In the genomic region with DNA sequence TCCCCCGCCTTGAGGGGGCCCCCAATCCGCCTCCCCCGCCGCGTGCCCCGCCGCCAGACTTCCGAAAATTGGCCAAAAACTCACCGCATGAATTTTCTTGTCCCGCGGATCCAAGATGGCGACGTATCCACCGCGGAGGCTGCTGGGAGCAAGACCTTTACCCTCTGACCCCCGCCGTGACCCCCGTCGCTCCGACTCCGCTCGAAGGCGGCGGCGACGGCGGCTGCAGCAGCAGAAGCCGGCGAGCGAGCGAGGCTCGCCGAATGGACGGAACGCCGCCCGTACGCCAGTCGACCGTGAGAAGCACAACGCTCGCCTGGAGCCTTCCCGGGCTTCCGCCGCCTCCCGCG, we compare ENCODE assay signal across 8 mouse cellular contexts. TPM values are rescaled to one million over a fixed set of nuclear protein-coding genes. Genes with fewer than 3 reads are reported as not detected.
DNase-seq lines count a peak whose midpoint lies in the region; ATAC-seq and TF ChIP-seq lines count a peak whose summit lies in the region.

A gene (minus strand): TSS at position 143 of the 350 bp plus-strand sequence.

- peak; percentile 83; the same call in 1 of the 2 replicates for ATAC-seq in forebrain, embryonic 12.5 days (ENCODE audit: low FRiP score)
- peak; percentile 94 for ATAC-seq in heart, postnatal 0 days (ENCODE audit: insufficient read depth, low read depth)
- peak; percentile 86 for ATAC-seq in liver, embryonic 16.5 days (ENCODE audit: low read depth)
- peak; percentile 86 for ATAC-seq in neural tube, embryonic 13.5 days (ENCODE audit: low read depth)

- H3K9me3 ChIP-seq in CH12.LX (replicated peaks; ENCODE audit: low read length): no peaks in the 10 kb centered on the region
- H3K9me3 ChIP-seq in forebrain, embryonic 12.5 days: no peaks in the 10 kb centered on the region
- H3K9me3 ChIP-seq in heart, postnatal 0 days (replicated peaks; ENCODE audit: control insufficient read depth, low read length): no peaks in the 10 kb centered on the region
- no peaks in the 10 kb centered on the region for H3K9me3 ChIP-seq in liver, embryonic 16.5 days (replicated peaks; ENCODE audit: control insufficient read depth, low read length)
- no peaks in the 10 kb centered on the region for H3K9me3 ChIP-seq in neural tube, embryonic 13.5 days

- H3K4me1 ChIP-seq in CH12.LX (ENCODE audit: control insufficient read depth in 1 of 2, insufficient read depth in 2 of 2): peaks cover 0 to 23% of the 10 kb centered on the region in 2 experiments; a peak in 2 of 4 replicates
- peaks cover 14% of the 10 kb centered on the region for H3K4me1 ChIP-seq in forebrain, embryonic 12.5 days
- H3K4me1 ChIP-seq in heart, postnatal 0 days (ENCODE audit: control insufficient read depth, insufficient read depth): no peaks in the 10 kb centered on the region
- H3K4me1 ChIP-seq in liver, embryonic 16.5 days (ENCODE audit: control insufficient read depth, low read depth, low read length): peaks cover 5% of the 10 kb centered on the region
- H3K4me1 ChIP-seq in neural tube, embryonic 13.5 days (replicated peaks): peaks cover 34% of the 10 kb centered on the region
- H3K4me1 ChIP-seq in testis, adult 2 months (ENCODE audit: control insufficient read depth, insufficient read depth, low read length): peaks cover 2% of the 10 kb centered on the region; the same call in 1 of the 2 replicates

- TF ChIP-seq EP300 in CH12.LX (IDR thresholded peaks at IDR 0.05; ENCODE audit: low read length): no peak
- 0 out of 2 replicates have a peak, but pooled peaks have one; percentile 45 for TF ChIP-seq EP300 in heart, postnatal 0 days (IDR thresholded peaks at IDR 0.05; ENCODE audit: low read depth)

- TF ChIP-seq RAD21 in CH12.LX (IDR thresholded peaks at IDR 0.05; ENCODE audit: low read depth, low read length): no peak

- peak within 1 kb of the TSS; percentile 78 to 85 (median 84) for H3K4me3 ChIP-seq in CH12.LX (replicated peaks in 1 of 3; ENCODE audit: low read depth in 2 of 3, low read length in 2 of 3, poor library complexity in 1 of 3)
- peak within 1 kb of the TSS; percentile 88 for H3K4me3 ChIP-seq in forebrain, embryonic 12.5 days (replicated peaks)
- H3K4me3 ChIP-seq in heart, postnatal 0 days (ENCODE audit: low read depth, low read length): peak within 1 kb of the TSS; percentile 93
- peak within 1 kb of the TSS; percentile 73 for H3K4me3 ChIP-seq in liver, embryonic 16.5 days (ENCODE audit: low read depth, low read length)
- H3K4me3 ChIP-seq in neural tube, embryonic 13.5 days: peak within 1 kb of the TSS; percentile 96
- H3K4me3 ChIP-seq in testis, adult 2 months (ENCODE audit: control insufficient read depth, low read depth, low read length): peak within 1 kb of the TSS; percentile 88

- TF ChIP-seq CTCF in CH12.LX (conservative IDR thresholded peaks at IDR 0.05 in 1 of 2, IDR thresholded peaks at IDR 0.05 in 1 of 2; ENCODE audit: low read depth in 2 of 2, low read length in 2 of 2): no peak
- no peak for TF ChIP-seq CTCF in heart, postnatal 0 days (IDR thresholded peaks at IDR 0.05; ENCODE audit: low read depth)
- no peak for TF ChIP-seq CTCF in testis, adult 2 months (IDR thresholded peaks at IDR 0.05; ENCODE audit: control insufficient read depth, insufficient read depth, insufficient replicate concordance, low read depth, low read length)

- no peaks in the 10 kb centered on the region for H3K27me3 ChIP-seq in CH12.LX (replicated peaks)
- H3K27me3 ChIP-seq in forebrain, embryonic 12.5 days: no peaks in the 10 kb centered on the region
- H3K27me3 ChIP-seq in heart, postnatal 0 days (ENCODE audit: control insufficient read depth, insufficient read depth, low read length): no peaks in the 10 kb centered on the region
- H3K27me3 ChIP-seq in liver, embryonic 16.5 days (ENCODE audit: control insufficient read depth, insufficient read depth, low read depth, low read length): no peaks in the 10 kb centered on the region
- no peaks in the 10 kb centered on the region for H3K27me3 ChIP-seq in neural tube, embryonic 13.5 days
- H3K27me3 ChIP-seq in testis, adult 2 months (ENCODE audit: control insufficient read depth, insufficient read depth, low read length): no peaks in the 10 kb centered on the region

- H3K36me3 ChIP-seq in CH12.LX (replicated peaks in 1 of 2; ENCODE audit: control insufficient read depth in 1 of 2, insufficient read depth in 1 of 2, low read length in 1 of 2): peaks cover 9 to 25% of the 10 kb centered on the region in 2 experiments
- H3K36me3 ChIP-seq in forebrain, embryonic 12.5 days (replicated peaks): 0 out of 2 replicates have a peak, but pooled peaks cover 9% of the 10 kb centered on the region
- H3K36me3 ChIP-seq in heart, postnatal 0 days (replicated peaks; ENCODE audit: control insufficient read depth, insufficient read depth, low read length): peaks cover 12% of the 10 kb centered on the region
- H3K36me3 ChIP-seq in liver, embryonic 16.5 days (ENCODE audit: control insufficient read depth, insufficient read depth): no peaks in the 10 kb centered on the region
- H3K36me3 ChIP-seq in neural tube, embryonic 13.5 days: peaks cover 22% of the 10 kb centered on the region
- no peaks in the 10 kb centered on the region for H3K36me3 ChIP-seq in testis, adult 2 months (ENCODE audit: control insufficient read depth, insufficient read depth, low read length)

- peak within 1 kb of the TSS; percentile 88 for H3K27ac ChIP-seq in CH12.LX (ENCODE audit: insufficient read depth, low read depth)
- peak within 1 kb of the TSS; percentile 99 for H3K27ac ChIP-seq in forebrain, embryonic 12.5 days
- peak within 1 kb of the TSS; percentile 98 for H3K27ac ChIP-seq in heart, postnatal 0 days (ENCODE audit: low read depth)
- H3K27ac ChIP-seq in liver, embryonic 16.5 days (ENCODE audit: low read length): peak within 1 kb of the TSS; percentile 95
- H3K27ac ChIP-seq in neural tube, embryonic 13.5 days (replicated peaks): peak within 1 kb of the TSS; percentile 99
- H3K27ac ChIP-seq in testis, adult 2 months (ENCODE audit: control insufficient read depth, insufficient read depth, low read depth, low read length): peak within 1 kb of the TSS; percentile 73

- under 1% methylated on average over 47 of the region's 47 CpGs for WGBS in forebrain, embryonic 12.5 days
- under 1% methylated on average over 47 of the region's 47 CpGs for WGBS in heart, postnatal 0 days
- under 1% methylated on average over 44 of the region's 47 CpGs for WGBS in liver, embryonic 16.5 days (ENCODE audit: insufficient replicate concordance)
- under 1% methylated on average over 47 of the region's 47 CpGs for WGBS in neural tube, embryonic 13.5 days

- dilution Hi-C loops in CH12.LX (cut with MboI; ENCODE audit: extremely low pct_ligation_motif_present, extremely low pct_unique_long_range_greater_than_20kb, low sequenced_read_pairs): no loop called here

- peak within 1 kb of the TSS; percentile 60 for H3K4me2 ChIP-seq in CH12.LX (ENCODE audit: insufficient read depth, low read depth, poor library complexity, severe bottlenecking)
- peak within 1 kb of the TSS; percentile 68 for H3K4me2 ChIP-seq in forebrain, embryonic 12.5 days
- peak within 1 kb of the TSS; percentile 89 for H3K4me2 ChIP-seq in heart, postnatal 0 days (ENCODE audit: low read depth, low read length)
- peak within 1 kb of the TSS; percentile 81 for H3K4me2 ChIP-seq in liver, embryonic 16.5 days (ENCODE audit: low read depth, low read length)
- peak within 1 kb of the TSS; percentile 82 for H3K4me2 ChIP-seq in neural tube, embryonic 13.5 days

- in situ Hi-C loops in CH12.LX (cut with MboI; ENCODE audit: low pct_ligation_motif_present, low pct_unique_long_range_greater_than_20kb, low sequenced_read_pairs): no loop called here

- peak; percentile 84 for DNase-seq in CH12.LX (ENCODE audit: extremely low read depth)
- DNase-seq in c-Kit-positive CD71-positive TER-119-negative erythroid progenitor cells, embryonic 14.5 days (ENCODE audit: low read depth): peak; percentile 77
- peak; percentile 88 for DNase-seq in heart, postnatal 0 days (ENCODE audit: low spot score)
- peak; percentile 98 for DNase-seq in kidney, postnatal 4 days

- TF ChIP-seq POLR2A in CH12.LX (IDR thresholded peaks at IDR 0.05; ENCODE audit: low read depth, low read length): peak; percentile 88
- TF ChIP-seq POLR2A in testis, adult 2 months (IDR thresholded peaks at IDR 0.05; ENCODE audit: control insufficient read depth, low read depth, low read length): peak; percentile 83

- peaks cover 35% of the 10 kb centered on the region for H3K79me2 ChIP-seq in CH12.LX (replicated peaks; ENCODE audit: control insufficient read depth, extremely low read depth, insufficient read depth, poor library complexity, severe bottlenecking)

- H3K9ac ChIP-seq in CH12.LX (ENCODE audit: insufficient read depth, low read depth): peak within 1 kb of the TSS; percentile 96
- H3K9ac ChIP-seq in forebrain, embryonic 12.5 days: peak within 1 kb of the TSS; percentile 99
- H3K9ac ChIP-seq in heart, postnatal 0 days (replicated peaks; ENCODE audit: low read depth, low read length): peak within 1 kb of the TSS; percentile 93
- H3K9ac ChIP-seq in liver, embryonic 16.5 days (ENCODE audit: low read depth, low read length): peak within 1 kb of the TSS; percentile 96
- peak within 1 kb of the TSS; percentile 98 for H3K9ac ChIP-seq in neural tube, embryonic 13.5 days

TF ChIP-seq in CH12.LX, 34 proteins besides CTCF, POLR2A, EP300 and RAD21 (continues in another document):
- TF ChIP-seq CHD1 (IDR thresholded peaks at IDR 0.05; ENCODE audit: low read depth, low read length): no peak
- no peak for TF ChIP-seq USF2 (conservative IDR thresholded peaks at IDR 0.05; ENCODE audit: low read depth, low read length)
- peak; percentile 80 for TF ChIP-seq SIN3A (IDR thresholded peaks at IDR 0.05; ENCODE audit: low read length)
- peak; percentile 74; the same call in 1 of the 2 replicates for TF ChIP-seq MAZ (IDR thresholded peaks at IDR 0.05; ENCODE audit: low read depth, low read length)
- TF ChIP-seq USF1 (IDR thresholded peaks at IDR 0.05; ENCODE audit: low read depth, low read length): no peak
- peak; percentile 46; the same call in 1 of the 2 replicates for TF ChIP-seq ELF1 (IDR thresholded peaks at IDR 0.05; ENCODE audit: low read depth, low read length)
- TF ChIP-seq JUN (IDR thresholded peaks at IDR 0.05; ENCODE audit: insufficient read depth, low read depth, low read length): no peak
- TF ChIP-seq POLR2AphosphoS2 (IDR thresholded peaks at IDR 0.05; ENCODE audit: low read depth, low read length): 0 out of 2 replicates have a peak, but pooled peaks have one; percentile 52

RNA-seq across cellular contexts. Expression of the gene that starts here (rescaled TPM):
- total RNA-seq in CH12.LX (2012; rRNA removed): 69.5 and 77.6 TPM in 2 replicates
- 150 and 155 TPM in 2 replicates for total RNA-seq in CH12.LX (2014; rRNA removed)
- polyA plus RNA-seq in CH12.LX (2012; ENCODE audit: insufficient read length, low read depth): 92.2 and 97.0 TPM in 2 replicates
- 124 and 125 TPM in 2 replicates for polyA plus RNA-seq in forebrain, embryonic 12.5 days (2016; fragmentation: Nextera tagmentation; extraction: Ambion mirVana)
- total RNA-seq in heart, postnatal 0 days (2014; rRNA removed; ENCODE audit: low replicate concordance): 60.7 and 62.6 TPM in 2 replicates
- polyA plus RNA-seq in heart, postnatal 0 days (2015; fragmentation: Nextera tagmentation; extraction: Ambion mirVana): 45.7 and 50.0 TPM in 2 replicates
- 33.5 and 36.2 TPM in 2 replicates for polyA plus RNA-seq in liver, embryonic 16.5 days (2015; fragmentation: Nextera tagmentation; extraction: Ambion mirVana)
- polyA plus RNA-seq in neural tube, embryonic 13.5 days (2015; fragmentation: Nextera tagmentation; extraction: Ambion mirVana): 94.0 and 109 TPM in 2 replicates
- polyA plus RNA-seq in testis, adult 2 months (2012; rRNA removed): 39.6 and 41.9 TPM in 2 replicates

Comparison
In these comparisons a context has a peak if more than half of its experiments do, and no peak if none do; other contexts are left out.
1. Peak in every context shown above with its lines: DNase-seq, ATAC-seq, H3K4me3 ChIP-seq and H3K27ac ChIP-seq.